Mouse (Mus musculus): ENCODE measurements around the gene Thumpd2. TPM values are rescaled to one million over a fixed set of nuclear protein-coding genes. Genes with fewer than 3 reads are reported as not detected.
A peak's percentile ranks its signal among the peaks of the same experiment; 100 is the strongest.

Gene Thumpd2
- polyA plus RNA-seq (2015; fragmentation: Nextera tagmentation; extraction: Ambion mirVana), result 14.8 and 18.8 TPM in 2 replicates

GRCm38 (mm10) chr17:81064979-81065311, at the start of gene Thumpd2:
Thumpd2 (minus strand) TSS chr17:81065082.
- WGBS, result 1% methylated on average over 29 of the region's 29 CpGs
- peak within 1 kb of the TSS; percentile 64 for H3K4me2 ChIP-seq
- ATAC-seq (ENCODE audit: insufficient number of reproducible peaks, insufficient read depth, low FRiP score, low TSS enrichment, low read depth), result peak; percentile 91
- no peaks in the 10 kb centered on the region for H3K27me3 ChIP-seq
- H3K27ac ChIP-seq, result peak within 1 kb of the TSS; percentile 74
- H3K9ac ChIP-seq, result peak within 1 kb of the TSS; percentile 94
- peak within 1 kb of the TSS; percentile 82 for H3K4me3 ChIP-seq
- H3K4me1 ChIP-seq, result peaks cover 10% of the 10 kb centered on the region
- peaks cover 17% of the 10 kb centered on the region for H3K36me3 ChIP-seq
- H3K9me3 ChIP-seq, result no peaks in the 10 kb centered on the region

DNA sequence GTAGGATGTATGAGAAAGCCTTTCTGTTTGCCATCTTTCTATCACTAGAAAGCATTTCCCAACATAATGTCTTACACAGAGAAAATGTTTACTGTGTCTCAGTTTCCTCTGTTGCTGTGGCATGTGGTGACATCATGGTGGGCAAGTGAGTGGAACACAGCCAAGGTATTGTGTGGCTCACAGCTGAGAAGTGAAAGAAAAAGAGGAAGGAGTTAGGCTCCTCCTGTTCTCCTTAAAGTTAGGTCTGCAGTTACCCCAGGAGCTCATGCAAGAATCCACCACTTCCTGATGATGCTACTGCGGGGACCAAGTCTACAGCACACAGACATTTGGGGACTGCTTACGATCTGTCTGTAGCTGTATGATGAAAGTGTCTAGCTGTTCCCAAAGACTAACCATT, 39.4 kb upstream of the Thumpd2 start:
- WGBS, result 79% methylated on average over 2 of the region's 2 CpGs
- no peaks in the 10 kb centered on the region for H3K36me3 ChIP-seq
- ATAC-seq (ENCODE audit: insufficient number of reproducible peaks, insufficient read depth, low FRiP score, low TSS enrichment, low read depth), result no peak

DNA sequence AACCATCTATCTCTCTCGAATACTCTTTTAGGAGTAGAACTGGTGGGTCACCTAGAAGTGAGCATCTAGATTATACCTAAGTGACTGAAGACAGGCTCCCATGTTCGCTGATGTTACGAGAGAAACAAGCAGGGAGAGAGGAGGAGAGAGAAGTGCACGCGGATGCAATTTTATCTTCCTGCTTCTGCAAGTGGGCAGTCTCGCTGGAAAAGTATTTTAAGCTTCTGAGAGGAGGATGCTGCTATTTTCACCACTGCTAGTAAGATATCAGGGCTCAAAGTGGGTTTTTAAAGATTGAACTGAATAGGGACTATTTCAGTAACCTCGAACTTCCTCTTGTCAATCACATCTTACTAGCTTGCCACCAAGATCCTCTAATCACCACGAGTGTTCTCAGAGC, 38.0 kb upstream of the Thumpd2 start:
- Histone ChIP-seq H3K27me3 (no peaks in the 10 kb centered on the region), H3K9ac (no peak overlapping the region), H3K4me2 (no peak overlapping the region), H3K27ac (no peak overlapping the region), H3K4me3 (no peak overlapping the region), H3K9me3 (no peaks in the 10 kb centered on the region), H3K36me3 (no peaks in the 10 kb centered on the region), H3K4me1 (no peaks in the 10 kb centered on the region)
- WGBS, result 68% methylated on average over 8 of the region's 8 CpGs
- no peak for ATAC-seq (ENCODE audit: insufficient number of reproducible peaks, insufficient read depth, low FRiP score, low TSS enrichment, low read depth)

More for the DNA sequence above, 39.4 kb upstream of the Thumpd2 start:
- Histone ChIP-seq H3K9ac (no peak overlapping the region), H3K4me1 (no peaks in the 10 kb centered on the region), H3K4me3 (no peak overlapping the region), H3K27ac (no peak overlapping the region), H3K4me2 (no peak overlapping the region), H3K9me3 (no peaks in the 10 kb centered on the region), H3K27me3 (no peaks in the 10 kb centered on the region)

GRCm38 (mm10) chr17:81098444-81098843, 33.6 kb upstream of the Thumpd2 start:
- ATAC-seq (ENCODE audit: insufficient number of reproducible peaks, insufficient read depth, low FRiP score, low TSS enrichment, low read depth), result no peak
- no peak overlapping the region for H3K4me3 ChIP-seq

GRCm38 (mm10) chr17:81096490-81096889, 31.6 kb upstream of the Thumpd2 start:
- Histone ChIP-seq H3K27ac (no peak overlapping the region), H3K27me3 (no peaks in the 10 kb centered on the region), H3K9ac (no peak overlapping the region), H3K4me3 (no peak overlapping the region), H3K4me2 (no peak overlapping the region), H3K36me3 (no peaks in the 10 kb centered on the region), H3K4me1 (no peaks in the 10 kb centered on the region), H3K9me3 (no peaks in the 10 kb centered on the region)
- 69% methylated on average over 2 of the region's 2 CpGs for WGBS
- ATAC-seq (ENCODE audit: insufficient number of reproducible peaks, insufficient read depth, low FRiP score, low TSS enrichment, low read depth), result no peak

More at GRCm38 (mm10) chr17:81098444-81098843, 33.6 kb upstream of the Thumpd2 start:
- Histone ChIP-seq H3K27ac (no peak overlapping the region), H3K27me3 (no peaks in the 10 kb centered on the region), H3K4me1 (no peaks in the 10 kb centered on the region), H3K9ac (no peak overlapping the region), H3K4me2 (no peak overlapping the region), H3K36me3 (no peaks in the 10 kb centered on the region), H3K9me3 (no peaks in the 10 kb centered on the region)

DNA sequence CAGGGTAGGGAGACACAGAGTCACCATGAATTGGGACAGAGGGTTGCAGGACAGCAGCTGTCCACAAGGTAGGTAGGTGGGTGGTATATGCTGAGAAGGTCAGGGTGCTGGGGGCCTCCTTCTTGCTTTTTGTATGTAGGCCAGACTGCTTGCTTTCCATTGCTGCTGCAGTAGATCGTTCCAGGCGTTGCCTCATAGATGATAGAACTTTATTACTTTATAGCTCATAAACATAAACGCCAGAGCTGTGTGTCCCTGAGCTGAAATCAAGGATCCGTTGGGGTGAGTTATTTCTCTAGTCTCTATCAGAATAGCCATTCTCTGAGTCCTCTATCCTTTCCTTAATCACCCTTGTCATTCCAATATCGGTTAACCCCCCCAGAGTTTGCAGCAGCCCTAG, 27.9 kb upstream of the Thumpd2 start:
- H3K9ac ChIP-seq, result no peak overlapping the region
- no peaks in the 10 kb centered on the region for H3K36me3 ChIP-seq
- no peak overlapping the region for H3K4me2 ChIP-seq
- H3K27ac ChIP-seq, result no peak overlapping the region
- no peak for ATAC-seq (ENCODE audit: insufficient number of reproducible peaks, insufficient read depth, low FRiP score, low TSS enrichment, low read depth)
- H3K4me1 ChIP-seq, result peaks cover 3% of the 10 kb centered on the region; the same call in 1 of the 2 replicates
- WGBS, result 89% methylated on average over 5 of the region's 5 CpGs
- H3K4me3 ChIP-seq, result no peak overlapping the region
- H3K9me3 ChIP-seq, result no peaks in the 10 kb centered on the region
- H3K27me3 ChIP-seq, result no peaks in the 10 kb centered on the region

DNA sequence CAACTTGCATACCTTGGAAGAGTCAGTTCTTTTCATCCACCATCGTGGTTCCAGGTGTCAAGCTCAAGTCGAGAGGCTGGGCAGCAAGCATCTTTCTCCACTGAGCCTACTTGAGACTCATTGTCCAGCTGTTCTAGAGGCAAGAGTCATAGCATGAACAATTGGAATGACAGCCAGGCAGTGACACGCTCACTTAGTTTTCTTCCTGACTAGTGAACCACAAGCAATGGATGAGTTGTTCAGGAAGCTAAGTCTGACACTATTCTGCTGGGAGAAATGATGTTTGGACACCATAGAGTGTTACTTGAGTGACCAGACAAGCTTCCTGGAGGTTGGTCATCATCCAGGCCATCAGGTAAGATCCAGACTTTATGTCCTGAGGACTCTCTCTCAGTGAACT, 24.0 kb upstream of the Thumpd2 start:
- Histone ChIP-seq H3K27me3 (no peaks in the 10 kb centered on the region), H3K27ac (no peak overlapping the region), H3K4me2 (no peak overlapping the region), H3K9ac (no peak overlapping the region), H3K4me3 (no peak overlapping the region), H3K9me3 (no peaks in the 10 kb centered on the region), H3K4me1 (peaks cover 3% of the 10 kb centered on the region; the same call in 1 of the 2 replicates), H3K36me3 (no peaks in the 10 kb centered on the region)
- 67% methylated on average over 3 of the region's 3 CpGs for WGBS
- ATAC-seq (ENCODE audit: insufficient number of reproducible peaks, insufficient read depth, low FRiP score, low TSS enrichment, low read depth), result no peak

DNA sequence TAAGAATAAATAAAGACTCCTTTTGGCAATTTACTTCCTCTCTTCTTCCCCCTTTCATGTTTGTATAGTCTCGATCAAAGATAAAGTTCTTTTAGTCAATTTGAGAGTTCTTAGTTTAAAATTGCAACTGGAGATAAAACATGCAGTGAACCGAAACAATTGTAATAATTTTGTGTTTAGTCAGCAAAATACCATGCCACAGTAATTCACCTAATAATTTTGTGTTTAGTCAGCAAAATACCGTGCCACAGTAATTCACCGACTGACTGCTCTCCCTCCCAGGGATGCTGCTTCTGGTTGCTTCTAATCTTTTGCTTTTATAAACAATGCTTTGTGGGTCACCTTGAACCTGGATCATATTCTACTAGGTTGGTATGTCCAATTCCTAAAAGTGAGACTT, 22.9 kb upstream of the Thumpd2 start:
- no peak overlapping the region for H3K4me2 ChIP-seq
- ATAC-seq (ENCODE audit: insufficient number of reproducible peaks, insufficient read depth, low FRiP score, low TSS enrichment, low read depth), result no peak
- no peak overlapping the region for H3K9ac ChIP-seq
- H3K9me3 ChIP-seq, result no peaks in the 10 kb centered on the region
- H3K36me3 ChIP-seq, result no peaks in the 10 kb centered on the region
- no peaks in the 10 kb centered on the region for H3K27me3 ChIP-seq
- H3K4me3 ChIP-seq, result no peak overlapping the region
- 68% methylated on average over 4 of the region's 4 CpGs for WGBS
- peaks cover 3% of the 10 kb centered on the region; the same call in 1 of the 2 replicates for H3K4me1 ChIP-seq
- no peak overlapping the region for H3K27ac ChIP-seq

GRCm38 (mm10) chr17:81064279-81064978, 453 bp downstream of the Thumpd2 start:
- peak overlapping the region; percentile 94 for H3K9ac ChIP-seq
- H3K27me3 ChIP-seq, result no peaks in the 10 kb centered on the region
- H3K36me3 ChIP-seq, result peaks cover 17% of the 10 kb centered on the region
- H3K4me2 ChIP-seq, result peak overlapping the region; percentile 64
- peak; percentile 80 for ATAC-seq (ENCODE audit: insufficient number of reproducible peaks, insufficient read depth, low FRiP score, low TSS enrichment, low read depth)
- peak overlapping the region; percentile 82 for H3K4me3 ChIP-seq
- no peaks in the 10 kb centered on the region for H3K9me3 ChIP-seq
- whole genome bisulfite sequencing, result 10% methylated on average over 28 of the region's 28 CpGs
- peaks cover 10% of the 10 kb centered on the region for H3K4me1 ChIP-seq
- peak overlapping the region; percentile 74 for H3K27ac ChIP-seq

DNA sequence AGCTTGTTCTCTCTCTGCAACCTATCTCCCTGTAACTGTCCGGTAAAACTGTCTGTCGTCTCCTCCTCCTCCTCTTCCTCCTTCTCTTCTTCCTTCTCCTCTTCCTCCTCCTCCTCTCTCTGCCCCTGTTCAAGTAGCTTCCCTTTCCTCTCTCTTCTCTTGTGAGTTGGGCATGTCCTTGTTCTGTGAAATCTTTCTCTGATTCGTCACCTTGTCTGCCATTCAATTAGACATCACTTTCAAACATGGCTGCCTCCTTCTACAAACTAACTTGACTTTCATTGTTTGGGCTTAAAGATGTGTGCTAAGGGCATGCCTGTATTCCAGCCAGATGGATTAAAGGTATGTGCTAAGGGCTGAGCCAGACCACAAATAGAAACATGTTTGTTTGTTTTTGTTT, 1.5 kb downstream of the Thumpd2 start:
- ATAC-seq (ENCODE audit: insufficient number of reproducible peaks, insufficient read depth, low FRiP score, low TSS enrichment, low read depth), result no peak
- 91% methylated on average over 3 of the region's 3 CpGs for WGBS
- peaks cover 10% of the 10 kb centered on the region for H3K4me1 ChIP-seq

GRCm38 (mm10) chr17:81062349-81062871, 2.5 kb downstream of the Thumpd2 start:
- WGBS, result 51% methylated on average over 6 of the region's 6 CpGs

More for the DNA sequence above, 1.5 kb downstream of the Thumpd2 start:
- Histone ChIP-seq H3K4me3 (no peak overlapping the region), H3K27me3 (no peaks in the 10 kb centered on the region), H3K9me3 (no peaks in the 10 kb centered on the region), H3K4me2 (no peak overlapping the region), H3K9ac (no peak overlapping the region), H3K27ac (no peak overlapping the region), H3K36me3 (peaks cover 17% of the 10 kb centered on the region)

GRCm38 (mm10) chr17:81056796-81057381, 8.0 kb downstream of the Thumpd2 start:
- Histone ChIP-seq H3K27ac (no peak overlapping the region), H3K4me2 (no peak overlapping the region), H3K9me3 (no peaks in the 10 kb centered on the region), H3K36me3 (peaks cover 40% of the 10 kb centered on the region), H3K27me3 (no peaks in the 10 kb centered on the region), H3K4me3 (no peak overlapping the region), H3K9ac (no peak overlapping the region), H3K4me1 (no peaks in the 10 kb centered on the region)
- no peak for ATAC-seq (ENCODE audit: insufficient number of reproducible peaks, insufficient read depth, low FRiP score, low TSS enrichment, low read depth)
- 78% methylated on average over 8 of the region's 8 CpGs for WGBS

More at GRCm38 (mm10) chr17:81062349-81062871, 2.5 kb downstream of the Thumpd2 start:
- Histone ChIP-seq H3K9ac (no peak overlapping the region), H3K9me3 (no peaks in the 10 kb centered on the region), H3K36me3 (peaks cover 19% of the 10 kb centered on the region), H3K4me3 (no peak overlapping the region), H3K4me2 (no peak overlapping the region), H3K27me3 (no peaks in the 10 kb centered on the region), H3K4me1 (peaks cover 10% of the 10 kb centered on the region), H3K27ac (no peak overlapping the region)
- no peak for ATAC-seq (ENCODE audit: insufficient number of reproducible peaks, insufficient read depth, low FRiP score, low TSS enrichment, low read depth)
